In the genomic region with DNA sequence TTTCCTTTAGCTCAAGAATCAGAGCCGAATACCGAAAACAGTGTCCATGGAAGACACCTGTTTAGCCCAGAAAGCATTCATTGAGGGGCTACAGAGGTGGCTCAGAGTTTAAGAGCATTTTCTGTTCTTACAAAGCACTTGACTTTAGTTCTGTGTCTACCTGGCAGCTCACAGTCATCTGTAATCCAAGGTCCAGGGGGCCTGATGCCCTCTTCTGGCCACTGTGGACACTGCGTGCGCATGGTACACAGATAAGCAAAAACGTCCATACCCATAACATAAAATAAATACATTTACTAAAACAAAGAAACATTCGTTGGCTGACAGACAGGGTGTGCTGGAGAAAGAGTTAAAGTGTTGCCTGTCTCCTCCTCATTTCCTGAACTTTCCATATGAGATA, we compare ENCODE assay signal across 9 mouse cellular contexts. TPM values are rescaled to one million over a fixed set of nuclear protein-coding genes. Genes with fewer than 3 reads are reported as not detected.
DNase-seq lines count a peak whose midpoint lies in the region; ATAC-seq and TF ChIP-seq lines count a peak whose summit lies in the region.
"Had no signal": no experiment of that assay in that cellular context is flagged by ENCODE, and none has a peak within 500 bp of the region (broad histone marks: within the 10 kb centered on the region; RNA-seq: fewer than 3 reads in every experiment).

No protein-coding gene starts in this region.

- no peak overlapping the region for H3K4me3 ChIP-seq in heart, embryonic 12.5 days
- no peak overlapping the region for H3K4me3 ChIP-seq in CH12.LX (replicated peaks in 1 of 3; ENCODE audit: low read depth in 2 of 3, low read length in 2 of 3, poor library complexity in 1 of 3)
- no peak overlapping the region for H3K4me3 ChIP-seq in bone marrow macrophage, adult 2 months (ENCODE audit: insufficient read depth, low read length)
- no peak overlapping the region for H3K4me3 ChIP-seq in midbrain, postnatal 0 days (ENCODE audit: low read depth, low read length)
- H3K4me3 ChIP-seq: limb, embryonic 13.5 days had no signal

- TF ChIP-seq POLR2A in CH12.LX (IDR thresholded peaks at IDR 0.05; ENCODE audit: low read depth, low read length), result no peak
- no peak for TF ChIP-seq POLR2A in bone marrow macrophage, adult 2 months (IDR thresholded peaks at IDR 0.05; ENCODE audit: borderline replicate concordance, low read depth, low read length)

- H3K27ac ChIP-seq in heart, embryonic 12.5 days (ENCODE audit: poor library complexity, severe bottlenecking), result no peak overlapping the region
- H3K27ac ChIP-seq in CH12.LX (ENCODE audit: insufficient read depth, low read depth), result no peak overlapping the region
- H3K27ac ChIP-seq in bone marrow macrophage, adult 2 months (ENCODE audit: insufficient read depth, low read depth, low read length), result no peak overlapping the region
- no peak overlapping the region for H3K27ac ChIP-seq in midbrain, postnatal 0 days (ENCODE audit: low read depth, low read length)
- H3K27ac ChIP-seq: limb, embryonic 13.5 days had no signal

- no peak overlapping the region for H3K9ac ChIP-seq in heart, embryonic 12.5 days
- H3K9ac ChIP-seq in CH12.LX (ENCODE audit: insufficient read depth, low read depth), result no peak overlapping the region
- no peak overlapping the region for H3K9ac ChIP-seq in midbrain, postnatal 0 days (replicated peaks; ENCODE audit: low read length, poor library complexity, severe bottlenecking)
- H3K9ac ChIP-seq: limb, embryonic 13.5 days had no signal

- intact Hi-C loops in heart, postnatal 10 days (cut with DNase I), result loop anchor here (1.0 to 5.0 kb wide), 3 partner anchors 80 to 299 kb away; no protein-coding TSS in a partner anchor

- no peak for ATAC-seq in heart, embryonic 12.5 days (ENCODE audit: insufficient number of reproducible peaks, low FRiP score)
- no peak for ATAC-seq in midbrain, postnatal 0 days (ENCODE audit: low FRiP score)

- H3K27me3 ChIP-seq in heart, embryonic 12.5 days (replicated peaks), result no peaks in the 10 kb centered on the region
- no peaks in the 10 kb centered on the region for H3K27me3 ChIP-seq in CH12.LX (replicated peaks)
- no peaks in the 10 kb centered on the region for H3K27me3 ChIP-seq in midbrain, postnatal 0 days (ENCODE audit: insufficient read depth, low read length)

- TF ChIP-seq CTCF in CH12.LX (conservative IDR thresholded peaks at IDR 0.05 in 1 of 2, IDR thresholded peaks at IDR 0.05 in 1 of 2; ENCODE audit: low read depth in 2 of 2, low read length in 2 of 2), result peak; percentile 49 to 80
- TF ChIP-seq CTCF in bone marrow macrophage, adult 2 months (IDR thresholded peaks at IDR 0.05; ENCODE audit: low read depth, low read length), result peak; percentile 82
- peak; percentile 84 for TF ChIP-seq CTCF in midbrain, postnatal 0 days (IDR thresholded peaks at IDR 0.05)

- peak; percentile 70 for TF ChIP-seq RAD21 in CH12.LX (IDR thresholded peaks at IDR 0.05; ENCODE audit: low read depth, low read length)

- no peak overlapping the region for H3K4me2 ChIP-seq in heart, embryonic 12.5 days
- H3K4me2 ChIP-seq in CH12.LX (ENCODE audit: insufficient read depth, low read depth, poor library complexity, severe bottlenecking), result no peak overlapping the region
- H3K4me2 ChIP-seq in midbrain, postnatal 0 days (ENCODE audit: low read depth, low read length, poor library complexity, severe bottlenecking), result no peak overlapping the region
- H3K4me2 ChIP-seq: limb, embryonic 13.5 days had no signal

- DNase-seq in heart, postnatal 10 days, result peak; percentile 65 to 77
- peak; percentile 54 for DNase-seq in CH12.LX (ENCODE audit: extremely low read depth)
- DNase-seq in frontal cortex, adult 2 months (ENCODE audit: extremely low spot score in 1 of 2, low spot score in 1 of 2), result peak; percentile 11 to 67
- peak; percentile 48 to 65 for DNase-seq in layer of hippocampus, postnatal 10 days (ENCODE audit: low spot score in 2 of 2)
- DNase-seq in midbrain, postnatal 0 days (ENCODE audit: low spot score), result peak; percentile 53
- peak; percentile 81 for DNase-seq in testis, postnatal 10 days (ENCODE audit: low spot score)

- H3K36me3 ChIP-seq in heart, embryonic 12.5 days, result no peaks in the 10 kb centered on the region
- no peaks in the 10 kb centered on the region for H3K36me3 ChIP-seq in CH12.LX (replicated peaks in 1 of 2; ENCODE audit: control insufficient read depth in 1 of 2, insufficient read depth in 1 of 2, low read length in 1 of 2)
- H3K36me3 ChIP-seq in midbrain, postnatal 0 days (ENCODE audit: insufficient read depth, low read length), result no peaks in the 10 kb centered on the region
- H3K36me3 ChIP-seq: limb, embryonic 13.5 days had no signal

- TF ChIP-seq EP300 in CH12.LX (IDR thresholded peaks at IDR 0.05; ENCODE audit: low read length), result no peak

- H3K4me1 ChIP-seq in heart, embryonic 12.5 days (replicated peaks), result no peaks in the 10 kb centered on the region
- peaks cover 7 to 20% of the 10 kb centered on the region in 2 experiments; a peak in 3 of 4 replicates for H3K4me1 ChIP-seq in CH12.LX (ENCODE audit: control insufficient read depth in 1 of 2, insufficient read depth in 2 of 2)
- H3K4me1 ChIP-seq in bone marrow macrophage, adult 2 months (ENCODE audit: control insufficient read depth, insufficient read depth, low read length), result peaks cover 6% of the 10 kb centered on the region; the same call in 1 of the 2 replicates
- H3K4me1 ChIP-seq in midbrain, postnatal 0 days (ENCODE audit: insufficient read depth, low read length), result no peaks in the 10 kb centered on the region

- H3K79me2 ChIP-seq in CH12.LX (replicated peaks; ENCODE audit: control insufficient read depth, extremely low read depth, insufficient read depth, poor library complexity, severe bottlenecking), result no peaks in the 10 kb centered on the region

- in situ Hi-C loops in CH12.LX (cut with MboI; ENCODE audit: low pct_ligation_motif_present, low pct_unique_long_range_greater_than_20kb, low sequenced_read_pairs), result loop anchor here (25.0 kb wide), 1 partner anchor 285 kb away; no protein-coding TSS in a partner anchor

- WGBS in heart, embryonic 12.5 days, result 47% methylated on average over 6 of the region's 6 CpGs
- WGBS in midbrain, postnatal 0 days, result 67% methylated on average over 6 of the region's 6 CpGs

- H3K9me3 ChIP-seq in heart, embryonic 12.5 days (replicated peaks), result no peaks in the 10 kb centered on the region
- H3K9me3 ChIP-seq in CH12.LX (replicated peaks; ENCODE audit: low read length), result no peaks in the 10 kb centered on the region
- H3K9me3 ChIP-seq in midbrain, postnatal 0 days (ENCODE audit: low read length), result no peaks in the 10 kb centered on the region
- H3K9me3 ChIP-seq: limb, embryonic 13.5 days had no signal

- dilution Hi-C loops in CH12.LX (cut with MboI; ENCODE audit: extremely low pct_ligation_motif_present, extremely low pct_unique_long_range_greater_than_20kb, low sequenced_read_pairs), result no loop called here

TF ChIP-seq in CH12.LX, 34 proteins besides CTCF, POLR2A, EP300 and RAD21:
- TF ChIP-seq SMC3 (IDR thresholded peaks at IDR 0.05; ENCODE audit: low read depth, low read length), result peak; percentile 88
- no peak for TF ChIP-seq ZMIZ1 (IDR thresholded peaks at IDR 0.05; ENCODE audit: low read depth, low read length)
- TF ChIP-seq ZC3H11A (IDR thresholded peaks at IDR 0.05; ENCODE audit: low read depth, low read length), result peak; percentile 57

RNA-seq across cellular contexts. Expression of a gene that starts 59.6 kb away (rescaled TPM):
- total RNA-seq in heart, postnatal 10 days (2021), result not detected
- 0.06 TPM in 1 of 2 replicates, not detected in the other for polyA plus RNA-seq in heart, embryonic 12.5 days (2016; fragmentation: Nextera tagmentation; extraction: Ambion mirVana)
- total RNA-seq in CH12.LX (2012; rRNA removed) (0.08 and 0.13 TPM in 2 replicates), CH12.LX (2014; rRNA removed) (0.08 TPM in 1 of 2 replicates, not detected in the other)
- polyA plus RNA-seq in CH12.LX (2012; ENCODE audit: insufficient read length, low read depth), result 0.08 and 0.10 TPM in 2 replicates
- polyA plus RNA-seq in bone marrow macrophage, adult 2 months (2012; ENCODE audit: insufficient read depth, insufficient read length, missing spikeins), result not detected in 2 replicates
- polyA plus RNA-seq in frontal cortex, adult 2 months (2012; rRNA removed), result 0.10 and 0.13 TPM in 2 replicates
- total RNA-seq in layer of hippocampus, postnatal 10 days (2021), result under 1 TPM; 0.34 to 0.38 TPM
- total RNA-seq in midbrain, postnatal 0 days (2014; rRNA removed), result 0.55 and 1.4 TPM in 2 replicates
- 0.87 and 1.1 TPM in 2 replicates for polyA plus RNA-seq in midbrain, postnatal 0 days (2015; fragmentation: Nextera tagmentation; extraction: Ambion mirVana)
